Mouse (Mus musculus): Measurements from ENCODE around the gene Zfp346.

The Zfp346 gene

GRCm38 (mm10) chr13:55152621-55153415, 47.7 kb downstream of the Zfp346 start, which contains the start of gene Fgfr4:
TSS of gene Fgfr4 (plus strand) at chr13:55152640.
- ATAC-seq (ENCODE audit: low TSS enrichment): no peak

GRCm38 (mm10) chr13:55153951-55154350, 48.8 kb downstream of the Zfp346 start:
- no peak for ATAC-seq (ENCODE audit: low TSS enrichment)

- no peak for ATAC-seq (ENCODE audit: low TSS enrichment)
Observed at GRCm38 (mm10) chr13:55162365-55162764, 57.3 kb downstream of the Zfp346 start.

- no peak for ATAC-seq (ENCODE audit: low TSS enrichment)
Observed at GRCm38 (mm10) chr13:55163553-55163952, 58.4 kb downstream of the Zfp346 start.

GRCm38 (mm10) chr13:55165831-55166339, 60.8 kb downstream of the Zfp346 start:
- ATAC-seq (ENCODE audit: low TSS enrichment): no peak

- no peak for ATAC-seq (ENCODE audit: low TSS enrichment)
Observed at GRCm38 (mm10) chr13:55166806-55167725, 62.0 kb downstream of the Zfp346 start.

GRCm38 (mm10) chr13:55167798-55168197, 62.7 kb downstream of the Zfp346 start:
- no peak for ATAC-seq (ENCODE audit: low TSS enrichment)

GRCm38 (mm10) chr13:55168255-55168654, 63.1 kb downstream of the Zfp346 start:
- no peak for ATAC-seq (ENCODE audit: low TSS enrichment)

- ATAC-seq (ENCODE audit: low TSS enrichment): peak; percentile 70; the same call in 1 of the 2 replicates
Observed at GRCm38 (mm10) chr13:55168958-55169369, 63.9 kb downstream of the Zfp346 start.

- peak; percentile 58 for ATAC-seq (ENCODE audit: low TSS enrichment)
Observed at GRCm38 (mm10) chr13:55171517-55172335, 66.6 kb downstream of the Zfp346 start.

GRCm38 (mm10) chr13:55172336-55172770, 67.2 kb downstream of the Zfp346 start:
- ATAC-seq (ENCODE audit: low TSS enrichment): no peak

- no peak for ATAC-seq (ENCODE audit: low TSS enrichment)
Observed at GRCm38 (mm10) chr13:55174347-55174746, 69.2 kb downstream of the Zfp346 start.

- ATAC-seq (ENCODE audit: low TSS enrichment): no peak
Observed at GRCm38 (mm10) chr13:55176265-55176664, 71.2 kb downstream of the Zfp346 start.

- ATAC-seq (ENCODE audit: low TSS enrichment): no peak
Observed at GRCm38 (mm10) chr13:55177903-55178496, 72.9 kb downstream of the Zfp346 start.

GRCm38 (mm10) chr13:55178556-55178955, 73.4 kb downstream of the Zfp346 start:
- ATAC-seq (ENCODE audit: low TSS enrichment): peak; percentile 51; the same call in 1 of the 2 replicates

GRCm38 (mm10) chr13:55179591-55179990, 74.5 kb downstream of the Zfp346 start:
- ATAC-seq (ENCODE audit: low TSS enrichment): no peak

GRCm38 (mm10) chr13:55181786-55182172, 76.7 kb downstream of the Zfp346 start:
- no peak for ATAC-seq (ENCODE audit: low TSS enrichment)

GRCm38 (mm10) chr13:55182173-55182894, 77.2 kb downstream of the Zfp346 start:
- peak; percentile 97 for ATAC-seq (ENCODE audit: low TSS enrichment)

- no peak for ATAC-seq (ENCODE audit: low TSS enrichment)
Observed at GRCm38 (mm10) chr13:55183382-55183781, 78.3 kb downstream of the Zfp346 start.

Data from frontal cortex, adult (tissue).